Mouse (Mus musculus): Measurements from ENCODE around the gene Emid1. TPM values are rescaled to one million over a fixed set of nuclear protein-coding genes. Genes with fewer than 3 reads are reported as not detected.
A peak's percentile ranks its signal among the peaks of the same experiment; 100 is the strongest.

Emid1 gene
- polyA plus RNA-seq, 1 experiment from 2014 or later, result 8.6 TPM

GRCm38 (mm10) chr11:5075760-5076159, 76.3 kb downstream of the Emid1 start:
- ATAC-seq (ENCODE audit: extremely low read depth, insufficient number of reproducible peaks, low FRiP score, low TSS enrichment), result no peak
- Histone ChIP-seq H3K27me3 (replicated peaks) (no peaks in the 10 kb centered on the region), H3K4me2 (no peak overlapping the region), H3K9ac (no peak overlapping the region), H3K9me3 (no peaks in the 10 kb centered on the region), H3K27ac (replicated peaks) (no peak overlapping the region), H3K36me3 (peaks cover 90% of the 10 kb centered on the region), H3K4me3 (no peak overlapping the region), H3K4me1 (no peaks in the 10 kb centered on the region)

- H3K9me3 ChIP-seq, result no peaks in the 10 kb centered on the region
- 72% methylated on average over 4 of the region's 4 CpGs for WGBS
- no peaks in the 10 kb centered on the region for H3K4me1 ChIP-seq
- H3K4me2 ChIP-seq, result no peak overlapping the region
- H3K27me3 ChIP-seq (replicated peaks), result no peaks in the 10 kb centered on the region
- no peak for ATAC-seq (ENCODE audit: extremely low read depth, insufficient number of reproducible peaks, low FRiP score, low TSS enrichment)
- no peak overlapping the region for H3K27ac ChIP-seq (replicated peaks)
- no peak overlapping the region for H3K9ac ChIP-seq
- H3K36me3 ChIP-seq, result peaks cover 90% of the 10 kb centered on the region
- no peak overlapping the region for H3K4me3 ChIP-seq
These were observed 77.2 kb downstream of the Emid1 start for GRCm38 (mm10) chr11:5074882-5075281.

DNA sequence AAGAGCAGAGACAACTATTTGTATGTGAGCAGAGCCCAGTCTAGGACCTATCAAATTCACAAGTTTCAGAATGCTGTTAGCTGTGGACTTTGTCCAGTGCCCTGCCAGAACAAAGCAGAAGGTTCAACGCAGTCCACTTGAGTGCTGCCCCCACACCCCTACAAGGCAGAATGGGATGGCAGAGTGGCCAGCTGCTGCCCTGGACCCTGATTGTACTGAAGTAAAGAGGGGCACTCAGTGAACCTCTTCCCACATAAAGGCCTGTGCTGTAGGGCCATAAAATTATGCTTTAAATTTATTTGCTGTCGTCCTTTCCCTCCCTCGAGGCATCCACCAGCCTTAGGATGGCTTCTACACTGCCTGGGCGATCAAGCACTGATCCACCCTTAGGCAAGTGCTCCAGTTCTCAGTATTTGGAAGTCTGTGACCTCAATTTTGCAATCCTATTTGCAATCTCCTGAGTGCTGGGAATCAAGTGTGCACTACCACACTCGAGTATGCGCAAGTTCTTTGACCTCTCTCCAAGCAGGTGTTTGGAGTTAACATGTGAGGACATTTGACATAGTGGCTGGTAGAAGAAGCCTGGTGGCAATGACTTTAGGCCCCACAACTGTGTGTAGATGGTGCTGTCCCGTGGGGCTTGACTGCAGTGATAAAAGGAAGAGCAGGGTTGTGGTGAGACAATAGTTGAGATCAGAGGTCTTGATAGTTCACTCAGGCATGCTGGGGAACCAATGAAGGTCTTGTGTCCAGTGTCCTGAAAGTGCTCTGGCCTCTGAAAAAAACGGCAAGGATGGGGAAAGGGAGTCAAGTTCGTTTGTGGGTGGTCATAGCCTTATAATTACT, 83.7 kb downstream of the Emid1 start:
- no peak overlapping the region for H3K27ac ChIP-seq (replicated peaks)
- H3K9me3 ChIP-seq, result no peaks in the 10 kb centered on the region
- ATAC-seq (ENCODE audit: extremely low read depth, insufficient number of reproducible peaks, low FRiP score, low TSS enrichment), result no peak
- H3K4me2 ChIP-seq, result no peak overlapping the region
- no peak overlapping the region for H3K9ac ChIP-seq
- H3K27me3 ChIP-seq (replicated peaks), result peaks cover 10% of the 10 kb centered on the region
- H3K36me3 ChIP-seq, result peaks cover 59% of the 10 kb centered on the region
- WGBS, result 83% methylated on average over 9 of the region's 9 CpGs
- no peak overlapping the region for H3K4me3 ChIP-seq
- peaks cover 19% of the 10 kb centered on the region for H3K4me1 ChIP-seq

GRCm38 (mm10) chr11:5067063-5067462, 85.0 kb downstream of the Emid1 start:
- no peak overlapping the region for H3K27ac ChIP-seq (replicated peaks)
- no peak overlapping the region for H3K4me2 ChIP-seq
- H3K4me1 ChIP-seq, result peaks cover 32% of the 10 kb centered on the region
- peaks cover 23% of the 10 kb centered on the region for H3K27me3 ChIP-seq (replicated peaks)
- H3K9me3 ChIP-seq, result no peaks in the 10 kb centered on the region
- no peak overlapping the region for H3K9ac ChIP-seq
- ATAC-seq (ENCODE audit: extremely low read depth, insufficient number of reproducible peaks, low FRiP score, low TSS enrichment), result no peak
- no peak overlapping the region for H3K4me3 ChIP-seq
- H3K36me3 ChIP-seq, result peaks cover 46% of the 10 kb centered on the region

- Histone ChIP-seq H3K36me3 (peaks cover 37% of the 10 kb centered on the region), H3K4me1 (peaks cover 45% of the 10 kb centered on the region), H3K9ac (peak within 1 kb of the TSS; percentile 89), H3K4me3 (peak within 1 kb of the TSS; percentile 84), H3K27me3 (replicated peaks) (peaks cover 41% of the 10 kb centered on the region), H3K4me2 (peak within 1 kb of the TSS; percentile 89), H3K27ac (replicated peaks) (peak within 1 kb of the TSS; percentile 80), H3K9me3 (no peaks in the 10 kb centered on the region)
- WGBS, result under 1% methylated on average over 47 of the region's 50 CpGs
- peak; percentile 80 for ATAC-seq (ENCODE audit: extremely low read depth, insufficient number of reproducible peaks, low FRiP score, low TSS enrichment)
These were observed 86.8 kb downstream of the Emid1 start, which contains the start of gene Gas2l1 for GRCm38 (mm10) chr11:5065056-5065821. Gas2l1 (minus strand) TSS chr11:5065327.

DNA sequence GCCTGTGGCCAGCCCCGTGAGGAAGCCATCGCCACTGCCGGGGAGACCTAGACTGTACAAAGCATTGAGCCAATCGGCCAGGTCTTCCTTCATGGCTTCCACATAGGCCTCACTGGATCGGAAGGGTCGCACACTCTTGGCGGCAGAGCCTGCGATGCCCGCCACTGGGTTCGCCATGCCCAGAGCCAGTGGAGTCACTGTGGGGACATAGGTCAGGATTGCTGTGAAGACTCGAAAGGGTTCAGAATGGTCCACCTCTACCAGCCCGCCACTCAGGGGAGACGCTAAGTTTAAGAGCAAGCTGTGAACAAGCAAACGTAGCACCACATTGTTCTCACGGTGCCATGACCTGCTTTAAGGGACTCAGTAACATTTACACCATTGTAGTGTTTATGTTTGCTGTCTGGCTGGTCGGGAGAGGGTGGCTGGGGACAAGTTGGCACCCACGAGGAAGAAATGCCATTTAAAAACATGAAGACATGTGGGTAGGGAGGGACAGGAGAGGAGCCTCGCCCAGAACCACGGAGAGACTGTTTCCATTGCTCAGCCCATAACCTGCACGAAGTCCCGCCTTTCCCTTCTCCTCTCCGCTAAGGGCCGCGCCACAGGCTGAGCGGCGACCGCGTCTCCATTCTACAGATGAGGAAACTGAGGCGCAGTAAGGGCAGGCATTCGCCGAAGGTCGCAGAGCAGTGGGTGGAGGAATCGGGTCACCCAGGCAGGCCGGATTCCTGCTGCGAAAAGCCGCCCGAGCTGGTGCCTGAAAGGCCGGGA, 87.6 kb downstream of the Emid1 start:
- H3K9me3 ChIP-seq, result no peaks in the 10 kb centered on the region
- peaks cover 49% of the 10 kb centered on the region for H3K27me3 ChIP-seq (replicated peaks)
- peak overlapping the region; percentile 84 for H3K4me3 ChIP-seq
- H3K4me1 ChIP-seq, result peaks cover 49% of the 10 kb centered on the region
- ATAC-seq (ENCODE audit: extremely low read depth, insufficient number of reproducible peaks, low FRiP score, low TSS enrichment), result no peak
- peak overlapping the region; percentile 89 for H3K9ac ChIP-seq
- 15% methylated on average over 38 of the region's 38 CpGs for WGBS
- peaks cover 31% of the 10 kb centered on the region for H3K36me3 ChIP-seq
- H3K27ac ChIP-seq (replicated peaks), result peak overlapping the region; percentile 80
- peak overlapping the region; percentile 89 for H3K4me2 ChIP-seq

GRCm38 (mm10) chr11:5063561-5064281, 88.3 kb downstream of the Emid1 start:
- WGBS, result 60% methylated on average over 31 of the region's 31 CpGs
- H3K4me1 ChIP-seq, result peaks cover 57% of the 10 kb centered on the region
- H3K27me3 ChIP-seq (replicated peaks), result peaks cover 57% of the 10 kb centered on the region
- peak overlapping the region; percentile 84 for H3K4me3 ChIP-seq
- no peak for ATAC-seq (ENCODE audit: extremely low read depth, insufficient number of reproducible peaks, low FRiP score, low TSS enrichment)
- H3K9ac ChIP-seq, result peak overlapping the region; percentile 89
- no peak overlapping the region for H3K27ac ChIP-seq (replicated peaks)
- H3K9me3 ChIP-seq, result no peaks in the 10 kb centered on the region
- H3K36me3 ChIP-seq, result peaks cover 23% of the 10 kb centered on the region
- H3K4me2 ChIP-seq, result peak overlapping the region; percentile 89

GRCm38 (mm10) chr11:5062860-5063505, 89.1 kb downstream of the Emid1 start:
- WGBS, result 68% methylated on average over 13 of the region's 13 CpGs

GRCm38 (mm10) chr11:5062326-5062725, 89.7 kb downstream of the Emid1 start:
- H3K9ac ChIP-seq, result peak overlapping the region; percentile 75
- WGBS, result 31% methylated on average over 13 of the region's 13 CpGs
- no peak overlapping the region for H3K27ac ChIP-seq (replicated peaks)
- ATAC-seq (ENCODE audit: extremely low read depth, insufficient number of reproducible peaks, low FRiP score, low TSS enrichment), result no peak
- peaks cover 71% of the 10 kb centered on the region for H3K27me3 ChIP-seq (replicated peaks)
- H3K4me1 ChIP-seq, result peaks cover 69% of the 10 kb centered on the region
- peak overlapping the region; percentile 89 for H3K4me2 ChIP-seq
- peak overlapping the region; percentile 50 for H3K4me3 ChIP-seq
- H3K36me3 ChIP-seq, result peaks cover 9% of the 10 kb centered on the region
- no peaks in the 10 kb centered on the region for H3K9me3 ChIP-seq

More at GRCm38 (mm10) chr11:5062860-5063505, 89.1 kb downstream of the Emid1 start:
- Histone ChIP-seq H3K36me3 (peaks cover 16% of the 10 kb centered on the region), H3K27ac (replicated peaks) (no peak overlapping the region), H3K9ac (peak overlapping the region; percentile 19; the same call in 1 of the 2 replicates), H3K27me3 (replicated peaks) (peaks cover 64% of the 10 kb centered on the region), H3K4me1 (peaks cover 62% of the 10 kb centered on the region), H3K9me3 (no peaks in the 10 kb centered on the region), H3K4me3 (peak overlapping the region; percentile 84; the same call in 1 of the 2 replicates), H3K4me2 (peak overlapping the region; percentile 89)
- ATAC-seq (ENCODE audit: extremely low read depth, insufficient number of reproducible peaks, low FRiP score, low TSS enrichment), result no peak

GRCm38 (mm10) chr11:5061413-5062139, 90.5 kb downstream of the Emid1 start:
- peaks cover 74% of the 10 kb centered on the region for H3K4me1 ChIP-seq
- peaks cover 9% of the 10 kb centered on the region for H3K36me3 ChIP-seq
- H3K4me3 ChIP-seq, result peak overlapping the region; percentile 50
- ATAC-seq (ENCODE audit: extremely low read depth, insufficient number of reproducible peaks, low FRiP score, low TSS enrichment), result peak; percentile 65
- H3K4me2 ChIP-seq, result peak overlapping the region; percentile 89
- H3K9ac ChIP-seq, result peak overlapping the region; percentile 75
- H3K27me3 ChIP-seq (replicated peaks), result peaks cover 78% of the 10 kb centered on the region
- 2% methylated on average over 62 of the region's 62 CpGs for WGBS
- no peaks in the 10 kb centered on the region for H3K9me3 ChIP-seq
- no peak overlapping the region for H3K27ac ChIP-seq (replicated peaks)
